Mouse (Mus musculus) layer of hippocampus, adult 2 months (tissue): Measurements from ENCODE around the gene Surf2. TPM values are rescaled to one million over a fixed set of nuclear protein-coding genes. Genes with fewer than 3 reads are reported as not detected.

Experiments used
- DNase-seq, 2 experiments: peaks; one replicate each; pipeline ENCODE4 v3.0.0; 2022; ENCODE audit warnings: low spot score in 2 of 2
- H3K27ac ChIP-seq: fragments of 200-600 bp; 2 replicates; pipeline ENCODE4 v1.8.1; 2022
- H3K4me3 ChIP-seq: fragments of 200-600 bp; 2 replicates; pipeline ENCODE4 v1.8.1; 2022; ENCODE audit warnings: mild to moderate bottlenecking
- CTCF ChIP-seq: fragments of 200-600 bp; conservative IDR thresholded peaks from 2 replicates; pipeline ENCODE4 v1.8.1; 2022; ENCODE audit warnings: antibody characterized with exemption, mild to moderate bottlenecking, moderate library complexity
- total RNA-seq, 2 experiments: library from RNA; stranded (reverse); gene quantifications; 2 replicates each; pipeline ENCODE4 v1.2.3; 2021

The Surf2 gene
- total RNA-seq, 2 experiments from 2014 or later, result 35.9 to 36.9 TPM

- Histone ChIP-seq H3K4me3 (peak overlapping the region; percentile 91), H3K27ac (peak overlapping the region; percentile 11; the same call in 1 of the 2 replicates)
- no peak for TF ChIP-seq CTCF
- no peak for DNase-seq
Measured at GRCm38 (mm10) chr2:26908710-26909386, 7.3 kb upstream of the Surf2 start.

GRCm38 (mm10) chr2:26909387-26909784, 6.8 kb upstream of the Surf2 start:
- peak overlapping the region; percentile 95; the same call in 1 of the 2 replicates for H3K27ac ChIP-seq
- DNase-seq, result no peak
- TF ChIP-seq CTCF, result peak; percentile 63
- H3K4me3 ChIP-seq, result peak overlapping the region; percentile 91

- peak; percentile 99 to 100 for DNase-seq
- peak within 1 kb of the TSS; percentile 95 for H3K27ac ChIP-seq
- peak within 1 kb of the TSS; percentile 91 for H3K4me3 ChIP-seq
- no peak for TF ChIP-seq CTCF
Measured at GRCm38 (mm10) chr2:26910124-26910993, 5.8 kb upstream of the Surf2 start, which contains the start of the genes Med22 and Rpl7a. Med22 (minus strand) TSS chr2:26910677. Rpl7a (plus strand) TSS chr2:26910764.

GRCm38 (mm10) chr2:26910994-26911765, 5.0 kb upstream of the Surf2 start:
- no peak for TF ChIP-seq CTCF
- DNase-seq, result peak; percentile 48 to 55
- Histone ChIP-seq H3K27ac (peak overlapping the region; percentile 95), H3K4me3 (peak overlapping the region; percentile 91)

- TF ChIP-seq CTCF, result no peak
- no peak for DNase-seq
- Histone ChIP-seq H3K4me3 (peak overlapping the region; percentile 91), H3K27ac (0 out of 2 replicates have a peak overlapping the region, but pooled peaks have one; percentile 14)
Measured at GRCm38 (mm10) chr2:26912253-26912770, 3.9 kb upstream of the Surf2 start.

GRCm38 (mm10) chr2:26913416-26914147, 2.6 kb upstream of the Surf2 start:
- Histone ChIP-seq H3K27ac (no peak overlapping the region), H3K4me3 (no peak overlapping the region)
- DNase-seq, result no peak
- no peak for TF ChIP-seq CTCF

GRCm38 (mm10) chr2:26914148-26914941, 1.8 kb upstream of the Surf2 start:
- H3K27ac ChIP-seq, result no peak overlapping the region

GRCm38 (mm10) chr2:26916738-26917137, 571 bp downstream of the Surf2 start:
- no peak for DNase-seq
- H3K27ac ChIP-seq, result peak overlapping the region; percentile 94
- TF ChIP-seq CTCF, result no peak
- H3K4me3 ChIP-seq, result peak overlapping the region; percentile 95

More at GRCm38 (mm10) chr2:26914148-26914941, 1.8 kb upstream of the Surf2 start:
- no peak for DNase-seq
- H3K4me3 ChIP-seq, result no peak overlapping the region
- peak; percentile 34 for TF ChIP-seq CTCF

GRCm38 (mm10) chr2:26919684-26920083, 3.5 kb downstream of the Surf2 start:
- no peak for TF ChIP-seq CTCF
- no peak for DNase-seq
- Histone ChIP-seq H3K4me3 (no peak overlapping the region), H3K27ac (no peak overlapping the region)

GRCm38 (mm10) chr2:26920190-26920855, 4.2 kb downstream of the Surf2 start:
- no peak for DNase-seq
- Histone ChIP-seq H3K4me3 (no peak overlapping the region), H3K27ac (no peak overlapping the region)
- no peak for TF ChIP-seq CTCF

- no peak overlapping the region for H3K4me3 ChIP-seq
- TF ChIP-seq CTCF, result no peak
- DNase-seq, result no peak
Measured at GRCm38 (mm10) chr2:26921784-26922183, 5.6 kb downstream of the Surf2 start.

More at GRCm38 (mm10) chr2:26921784-26922183, 5.6 kb downstream of the Surf2 start:
- H3K27ac ChIP-seq, result no peak overlapping the region
